Mouse (Mus musculus): ENCODE data around the gene Gm8909. TPM values are rescaled to one million over a fixed set of nuclear protein-coding genes. Genes with fewer than 3 reads are reported as not detected.
"Not testable (repeated sequence)": the region's sequence is repeated elsewhere in the genome, so short reads cannot be mapped to it uniquely, and the experiment has no call there.

Gene Gm8909
- total RNA-seq, 2 experiments from 2014 or later: not detected

GRCm38 (mm10) chr17:36128968-36129817 is 39.1 kb downstream of the Gm8909 start, which contains the start of gene Gm7030:
Gene Gm7030 (minus strand): TSS chr17:36129425.
- intact Hi-C loops (cut with DNase I); DNase-seq (ENCODE audit: extremely low spot score in 1 of 2, low spot score in 2 of 2): not testable (repeated sequence)

GRCm38 (mm10) chr17:36128525-36128924 is 39.8 kb downstream of the Gm8909 start:
- intact Hi-C loops (cut with DNase I); DNase-seq (ENCODE audit: extremely low spot score in 1 of 2, low spot score in 2 of 2): not testable (repeated sequence)

DNA sequence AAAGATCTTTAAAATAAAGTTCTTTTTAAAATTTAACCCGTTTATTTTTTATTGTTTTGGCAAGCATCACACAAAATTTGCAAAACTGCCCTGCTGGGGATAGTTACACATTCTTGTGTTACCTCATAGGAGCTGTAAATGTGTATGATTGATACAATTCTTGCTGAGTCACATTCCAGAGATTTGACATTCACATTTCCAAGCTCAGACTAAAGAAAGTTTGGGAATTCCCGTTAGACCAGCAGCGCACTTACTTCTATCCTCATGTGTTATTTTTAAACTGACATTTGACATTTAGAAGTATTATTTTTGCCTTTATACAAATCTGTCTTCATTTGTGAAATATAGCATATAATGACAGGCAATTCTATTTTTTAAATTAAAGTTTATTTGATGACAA is 44.2 kb downstream of the Gm8909 start:
- DNase-seq (ENCODE audit: extremely low spot score in 1 of 2, low spot score in 2 of 2); intact Hi-C loops (cut with DNase I): not testable (repeated sequence)

GRCm38 (mm10) chr17:36121352-36122020 is 46.9 kb downstream of the Gm8909 start, which contains the start of gene Gm19684:
Gene Gm19684 (plus strand): TSS chr17:36121678.
- intact Hi-C loops (cut with DNase I): not testable (repeated sequence)
- DNase-seq (ENCODE audit: extremely low spot score in 1 of 2, low spot score in 2 of 2): peak in 1 of 2 experiments; percentile 20

DNA sequence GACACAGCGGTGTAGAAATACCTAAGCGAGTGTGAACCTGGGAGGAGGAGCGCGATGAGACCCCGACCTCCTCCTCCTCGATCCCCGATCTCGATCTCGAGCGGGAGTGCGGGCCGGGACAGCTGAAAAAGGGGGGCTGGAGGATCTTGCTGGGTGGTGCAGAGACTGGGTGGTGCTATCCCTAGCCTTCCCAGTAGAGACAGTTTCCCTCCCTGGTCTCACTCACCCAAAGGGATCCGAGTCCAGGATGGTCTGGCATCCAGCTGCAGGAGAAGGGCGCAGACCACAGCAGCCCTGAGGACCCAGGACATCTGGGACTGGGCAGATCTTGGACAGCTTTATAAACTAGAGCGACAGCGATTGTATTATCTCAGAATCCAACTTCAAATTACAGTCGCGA is 47.5 kb downstream of the Gm8909 start:
- DNase-seq (ENCODE audit: extremely low spot score in 1 of 2, low spot score in 2 of 2); intact Hi-C loops (cut with DNase I): not testable (repeated sequence)

- DNase-seq (ENCODE audit: extremely low spot score in 1 of 2, low spot score in 2 of 2); intact Hi-C loops (cut with DNase I): not testable (repeated sequence)
Observed at GRCm38 (mm10) chr17:36116545-36116944, 51.8 kb downstream of the Gm8909 start.

Other genes starting within 250 kb of the Gm8909 start
- gene Abcf1, start 198.8 kb downstream of the Gm8909 start, total RNA-seq (2021): 10 to 100 TPM; 73.5 to 78.0 TPM
- gene Gnl1, start 188.7 kb downstream of the Gm8909 start, total RNA-seq (2021): 100 to 1,000 TPM; 133 to 141 TPM
- gene Prr3, start 188.3 kb downstream of the Gm8909 start, total RNA-seq (2021): 10 to 100 TPM; 64.3 to 66.3 TPM
- under 1 TPM; 0.49 to 0.57 TPM for gene H2-T24, start 148.0 kb downstream of the Gm8909 start, total RNA-seq (2021)
- gene H2-T23, start 135.7 kb downstream of the Gm8909 start, total RNA-seq (2021): 1 to 10 TPM; 2.3 to 2.7 TPM
- gene H2-T22, start 125.8 kb downstream of the Gm8909 start, total RNA-seq (2021): 1 to 10 TPM; 5.7 to 6.1 TPM
- gene Gm6034, start 125.6 kb downstream of the Gm8909 start, total RNA-seq (2021): not detected
- not detected for gene Gm11127, start 110.2 kb downstream of the Gm8909 start, total RNA-seq (2021)
- gene Gm19684, start 46.9 kb downstream of the Gm8909 start, total RNA-seq (2021): not detected
- not detected for gene Gm7030, start 39.1 kb downstream of the Gm8909 start, total RNA-seq (2021)
- gene H2-T3, start 21.8 kb upstream of the Gm8909 start, total RNA-seq (2021): not detected
- gene Rpp21, start 89.5 kb upstream of the Gm8909 start, total RNA-seq (2021): 10 to 100 TPM; 43.0 to 51.8 TPM
- 10 to 100 TPM; 18.9 to 19.7 TPM for gene Trim39, start 103.7 kb upstream of the Gm8909 start, total RNA-seq (2021)
- gene H2-M10.2, start 118.0 kb upstream of the Gm8909 start, total RNA-seq (2021): not detected
- not detected for gene H2-M10.1, start 157.6 kb upstream of the Gm8909 start, total RNA-seq (2021)
- gene H2-M10.3, start 199.9 kb upstream of the Gm8909 start, total RNA-seq (2021): not detected